Mouse (Mus musculus) midbrain, embryonic 16.5 days (tissue): ENCODE data around the gene 2210407C18Rik. TPM values are rescaled to one million over a fixed set of nuclear protein-coding genes. Genes with fewer than 3 reads are reported as not detected.

ENCODE experiments used
- ATAC-seq: fragments of 200-750 bp; cut with Nextera tagmentation; 2 replicates; pipeline ENCODE4 v1.8.0; 2017; ENCODE audit warnings: moderate TSS enrichment
- H3K27ac ChIP-seq: fragments of 300-500 bp; sonication (generic); 2 replicates; pipeline ENCODE4 v1.5.1; 2014; ENCODE audit warnings: mild to moderate bottlenecking, low read length, mixed read lengths
- H3K27me3 ChIP-seq: fragments of 300-500 bp; sonication (generic); 2 replicates; pipeline ENCODE4 v1.6.1; 2014; ENCODE audit warnings: low read depth, low read length, mixed read lengths; ENCODE audit not compliant: control insufficient read depth, insufficient read depth
- H3K36me3 ChIP-seq: fragments of 300-500 bp; sonication (generic); 2 replicates; pipeline ENCODE4 v1.6.1; 2014; ENCODE audit warnings: mild to moderate bottlenecking, low read length, moderate library complexity, mixed read lengths; ENCODE audit not compliant: control insufficient read depth, insufficient read depth
- H3K4me1 ChIP-seq: fragments of 300-500 bp; sonication (generic); 2 replicates; pipeline ENCODE4 v1.6.1; 2014; ENCODE audit warnings: mild to moderate bottlenecking, low read length, mixed read lengths; ENCODE audit not compliant: control insufficient read depth, insufficient read depth
- H3K4me2 ChIP-seq: fragments of 300-500 bp; sonication (generic); 2 replicates; pipeline ENCODE4 v1.6.1; 2014; ENCODE audit warnings: mild to moderate bottlenecking, low read length, mixed read lengths
- H3K4me3 ChIP-seq: fragments of 300-500 bp; sonication (generic); 2 replicates; pipeline ENCODE4 v1.5.1; 2014; ENCODE audit warnings: low read depth, mild to moderate bottlenecking, low read length, moderate library complexity, mixed read lengths
- H3K9ac ChIP-seq: fragments of 300-500 bp; sonication (generic); 2 replicates; pipeline ENCODE4 v1.6.1; 2014; ENCODE audit warnings: low read depth, low read length, mixed read lengths
- H3K9me3 ChIP-seq: fragments of 300-500 bp; sonication (generic); replicated peaks from 2 replicates; pipeline ENCODE4 v1.6.1; 2014; ENCODE audit warnings: mild to moderate bottlenecking, low read length, mixed read lengths; ENCODE audit not compliant: control insufficient read depth, poor library complexity, severe bottlenecking
- WGBS: fragments of 180-500 bp; shearing (Covaris S2); extraction: QIAGEN DNeasy Blood & Tissue Kit; methylation state at CpG from one replicate; pipeline ENCODE4 v1.1.7; 2014; 5-methylcytosine and 5-hydroxymethylcytosine counted together
- polyA plus RNA-seq: library from polyadenylated mRNA; unstranded; fragments of >200 nt; fragmentation: Nextera tagmentation; extraction: Ambion mirVana; gene quantifications from 2 replicates; pipeline ENCODE4 v1.2.1, GENCODE M21; 2015

The 2210407C18Rik gene
- polyA plus RNA-seq, result not detected in 2 replicates

DNA sequence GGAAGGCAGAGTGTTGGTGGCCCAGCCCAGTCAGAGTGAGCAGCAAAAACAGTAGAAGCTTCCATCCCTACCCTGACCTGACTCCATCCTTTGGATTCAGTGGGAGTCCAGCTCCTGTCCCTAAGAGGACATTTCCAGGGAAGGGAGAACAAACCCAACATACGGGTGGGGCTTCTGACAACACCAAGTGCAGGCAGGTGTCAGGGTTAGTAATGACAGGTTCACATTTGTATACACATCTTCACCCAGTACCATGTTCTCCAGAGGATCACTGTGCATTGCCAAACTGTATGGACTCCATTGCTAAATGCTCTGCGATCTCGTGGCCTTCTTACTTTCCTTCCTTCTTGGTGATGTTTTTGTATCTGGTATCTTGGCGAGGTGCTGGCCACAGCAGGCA is at the start of gene 2210407C18Rik:
TSS of gene 2210407C18Rik (minus strand) at position 101 of the 400 bp plus-strand sequence.
- Histone ChIP-seq H3K9me3 (no peaks in the 10 kb centered on the region), H3K4me1 (no peaks in the 10 kb centered on the region), H3K27me3 (no peaks in the 10 kb centered on the region), H3K9ac (no peak within 1 kb of the TSS), H3K4me2 (no peak within 1 kb of the TSS), H3K4me3 (no peak within 1 kb of the TSS), H3K36me3 (no peaks in the 10 kb centered on the region), H3K27ac (no peak within 1 kb of the TSS)
- WGBS, result 88% methylated on average over 4 of the region's 4 CpGs
- no peak for ATAC-seq

DNA sequence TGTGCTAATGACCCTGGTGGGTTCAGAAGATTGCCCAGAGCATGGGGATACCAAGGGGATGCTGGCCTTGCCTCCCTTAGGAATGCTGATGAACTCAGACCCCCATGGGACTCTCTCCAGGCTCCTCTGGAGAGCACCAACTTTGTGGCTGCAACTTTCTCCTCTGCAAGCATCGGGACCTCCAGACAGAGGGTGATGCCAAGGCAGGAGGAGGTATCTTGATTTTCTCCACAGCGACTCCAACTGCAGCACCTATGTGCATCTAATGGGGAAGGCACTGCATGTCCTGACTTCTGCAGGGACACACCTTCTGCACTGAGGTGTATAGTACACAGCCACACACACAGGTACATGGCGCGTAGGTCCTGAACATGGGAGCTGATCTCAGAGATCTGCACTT is 42.7 kb upstream of the 2210407C18Rik start, which contains the start of gene Olfr322:
TSS of gene Olfr322 (plus strand) at position 187 of the 400 bp plus-strand sequence.
- WGBS, result 92% methylated on average over 4 of the region's 4 CpGs
- no peaks in the 10 kb centered on the region for H3K9me3 ChIP-seq
- no peaks in the 10 kb centered on the region for H3K27me3 ChIP-seq
- H3K4me2 ChIP-seq, result no peak within 1 kb of the TSS
- no peak within 1 kb of the TSS for H3K9ac ChIP-seq
- H3K27ac ChIP-seq, result no peak within 1 kb of the TSS
- ATAC-seq, result no peak
- no peaks in the 10 kb centered on the region for H3K4me1 ChIP-seq
- H3K36me3 ChIP-seq, result no peaks in the 10 kb centered on the region
- no peak within 1 kb of the TSS for H3K4me3 ChIP-seq

DNA sequence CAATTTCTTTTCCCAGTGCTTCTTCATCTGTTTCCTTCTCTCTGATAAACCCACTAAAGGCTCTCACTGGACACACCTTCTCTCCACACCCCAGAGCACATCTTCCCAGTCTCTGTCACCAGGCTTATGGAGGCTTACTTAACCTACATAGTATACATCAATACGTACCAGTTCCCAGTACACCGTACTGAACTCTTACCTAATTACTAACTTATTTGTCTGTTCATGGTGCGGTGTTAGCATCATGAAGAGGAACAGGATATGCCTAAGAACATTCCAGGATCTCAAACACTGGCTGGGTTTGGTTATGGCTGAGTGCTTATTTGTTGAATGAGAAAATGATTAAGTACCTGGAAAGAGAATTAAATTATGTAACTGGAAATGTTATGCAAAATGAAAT is 39.3 kb upstream of the 2210407C18Rik start:
- no peaks in the 10 kb centered on the region for H3K27me3 ChIP-seq
- H3K9me3 ChIP-seq, result no peaks in the 10 kb centered on the region
- no peak for ATAC-seq

DNA sequence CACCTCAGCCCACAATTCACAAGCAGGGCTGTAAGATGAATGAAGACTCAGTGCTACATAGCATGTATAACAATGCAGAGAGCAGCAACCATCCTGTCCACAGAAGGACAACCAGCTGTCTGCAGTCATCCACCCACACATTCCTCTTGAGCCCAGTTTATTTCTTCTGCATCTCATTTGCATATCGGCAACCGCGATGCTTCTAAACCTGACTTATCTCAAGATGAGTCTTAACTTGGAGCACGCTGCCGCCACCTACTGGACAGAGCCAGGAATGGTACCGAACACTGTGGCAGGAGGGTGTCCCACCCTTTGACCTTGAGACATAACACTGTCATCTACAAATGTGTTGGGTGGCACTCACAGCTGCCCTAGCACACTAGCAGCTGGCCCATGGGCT is 27.5 kb upstream of the 2210407C18Rik start:
- no peak overlapping the region for H3K9ac ChIP-seq
- WGBS, result 37% methylated on average over 6 of the region's 6 CpGs
- ATAC-seq, result no peak
- no peak overlapping the region for H3K27ac ChIP-seq
- no peak overlapping the region for H3K4me3 ChIP-seq
- no peaks in the 10 kb centered on the region for H3K9me3 ChIP-seq
- peaks cover 8% of the 10 kb centered on the region; the same call in 1 of the 2 replicates for H3K4me1 ChIP-seq
- no peaks in the 10 kb centered on the region for H3K36me3 ChIP-seq
- H3K4me2 ChIP-seq, result no peak overlapping the region
- H3K27me3 ChIP-seq, result no peaks in the 10 kb centered on the region

More for the DNA sequence above, 39.3 kb upstream of the 2210407C18Rik start:
- 92% methylated on average over 3 of the region's 3 CpGs for WGBS
- Histone ChIP-seq H3K4me2 (no peak overlapping the region), H3K9ac (no peak overlapping the region), H3K4me1 (no peaks in the 10 kb centered on the region), H3K4me3 (no peak overlapping the region), H3K36me3 (no peaks in the 10 kb centered on the region), H3K27ac (no peak overlapping the region)

DNA sequence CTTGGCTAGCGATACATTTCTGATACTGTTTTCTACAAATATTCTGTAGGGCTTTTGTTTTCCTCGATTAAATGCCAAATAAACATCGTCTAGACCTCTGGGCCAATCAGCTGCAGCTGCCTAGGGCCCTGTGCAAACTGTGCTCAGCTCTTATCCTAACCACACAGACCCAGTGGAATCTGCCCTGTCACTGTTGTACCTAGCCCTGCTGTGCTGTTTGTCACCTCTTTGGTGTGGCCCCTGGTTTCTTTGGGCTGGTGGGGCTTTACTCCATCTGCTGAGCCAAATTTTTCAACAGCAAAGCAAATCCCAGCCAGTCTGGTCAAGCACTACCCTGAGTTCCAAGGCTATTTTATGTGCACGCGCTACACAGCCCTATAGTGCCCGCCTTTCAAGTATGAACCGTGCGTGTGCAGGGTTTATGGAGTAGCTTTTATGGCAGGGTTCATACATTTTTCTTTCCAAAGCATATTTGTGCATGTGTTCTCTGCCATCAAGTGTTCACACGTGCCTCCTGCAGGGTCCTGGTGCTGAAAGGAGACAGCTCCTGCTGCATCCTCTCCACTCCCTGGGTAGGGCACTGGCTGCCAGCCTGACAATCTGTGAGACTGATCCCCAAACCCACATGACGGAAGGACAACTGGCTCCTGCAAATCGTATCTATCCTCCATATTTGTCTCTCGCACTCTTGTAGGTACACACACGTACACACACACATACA is 25.9 kb upstream of the 2210407C18Rik start:
- no peak overlapping the region for H3K4me2 ChIP-seq
- no peaks in the 10 kb centered on the region for H3K9me3 ChIP-seq
- no peak overlapping the region for H3K4me3 ChIP-seq
- no peak overlapping the region for H3K27ac ChIP-seq
- H3K9ac ChIP-seq, result no peak overlapping the region
- no peaks in the 10 kb centered on the region for H3K36me3 ChIP-seq
- H3K27me3 ChIP-seq, result no peaks in the 10 kb centered on the region
- no peak for ATAC-seq
- H3K4me1 ChIP-seq, result peaks cover 8% of the 10 kb centered on the region; the same call in 1 of the 2 replicates
- WGBS, result 87% methylated on average over 13 of the region's 13 CpGs

DNA sequence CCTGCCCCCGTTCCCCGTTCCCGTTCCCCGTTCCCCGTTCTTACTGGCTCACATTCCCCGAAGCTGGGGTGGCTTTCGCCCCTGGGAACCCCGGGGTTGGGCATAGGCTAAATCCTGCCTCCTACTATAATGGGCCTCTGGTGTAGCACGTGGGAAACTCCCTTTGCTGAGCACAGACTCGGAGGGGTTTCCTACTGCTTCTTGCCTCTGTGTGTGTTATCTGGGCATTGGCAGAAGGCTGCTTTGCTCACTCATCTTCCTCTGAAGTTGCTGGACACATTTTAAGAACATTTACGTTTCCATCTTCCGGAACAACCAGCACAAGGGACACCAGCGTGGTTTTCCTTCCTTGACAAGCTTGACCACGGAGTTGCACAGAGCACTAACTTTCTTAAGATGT is 25.2 kb upstream of the 2210407C18Rik start:
- Histone ChIP-seq H3K4me2 (peak overlapping the region; percentile 99), H3K27me3 (no peaks in the 10 kb centered on the region), H3K27ac (no peak overlapping the region), H3K4me3 (peak overlapping the region; percentile 48), H3K4me1 (peaks cover 8% of the 10 kb centered on the region; the same call in 1 of the 2 replicates), H3K9ac (no peak overlapping the region), H3K9me3 (no peaks in the 10 kb centered on the region), H3K36me3 (no peaks in the 10 kb centered on the region)
- no peak for ATAC-seq
- WGBS, result 27% methylated on average over 14 of the region's 14 CpGs

DNA sequence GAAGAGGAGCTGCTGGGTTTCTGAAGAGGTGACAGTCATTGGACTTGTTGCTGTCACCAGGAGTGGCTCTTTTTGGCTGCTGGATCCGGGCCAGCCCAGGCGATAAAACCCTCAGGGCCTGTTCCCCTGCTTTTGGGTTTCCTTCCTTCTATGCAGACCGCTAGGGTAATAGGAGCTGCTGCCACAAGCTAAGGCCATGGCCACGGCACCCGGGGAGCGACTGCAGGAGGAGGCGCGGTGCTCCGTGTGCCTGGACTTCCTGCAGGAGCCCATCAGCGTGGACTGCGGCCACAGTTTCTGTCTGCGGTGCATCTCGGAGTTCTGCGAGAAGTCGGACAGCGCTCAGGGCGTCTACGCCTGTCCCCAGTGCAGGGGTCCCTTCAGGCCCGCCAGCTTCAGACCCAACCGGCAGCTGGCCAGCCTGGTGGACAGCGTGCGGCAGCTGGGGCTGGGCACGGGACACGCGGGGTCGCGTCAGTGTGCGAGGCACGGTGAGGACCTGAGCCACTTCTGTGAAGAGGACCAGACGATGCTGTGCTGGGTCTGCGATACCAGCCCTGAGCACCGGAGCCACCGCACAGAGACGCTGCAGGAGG is 24.5 kb upstream of the 2210407C18Rik start, which contains the start of gene Trim58:
TSS of gene Trim58 (plus strand) at position 194 of the 596 bp plus-strand sequence.
- 3% methylated on average over 34 of the region's 34 CpGs for WGBS
- Histone ChIP-seq H3K4me3 (peak within 1 kb of the TSS; percentile 48), H3K4me2 (peak within 1 kb of the TSS; percentile 99), H3K36me3 (no peaks in the 10 kb centered on the region), H3K9ac (peak within 1 kb of the TSS; percentile 73), H3K27ac (no peak within 1 kb of the TSS), H3K9me3 (no peaks in the 10 kb centered on the region), H3K27me3 (no peaks in the 10 kb centered on the region), H3K4me1 (peaks cover 8% of the 10 kb centered on the region; the same call in 1 of the 2 replicates)
- peak; percentile 56; the same call in 1 of the 2 replicates for ATAC-seq

DNA sequence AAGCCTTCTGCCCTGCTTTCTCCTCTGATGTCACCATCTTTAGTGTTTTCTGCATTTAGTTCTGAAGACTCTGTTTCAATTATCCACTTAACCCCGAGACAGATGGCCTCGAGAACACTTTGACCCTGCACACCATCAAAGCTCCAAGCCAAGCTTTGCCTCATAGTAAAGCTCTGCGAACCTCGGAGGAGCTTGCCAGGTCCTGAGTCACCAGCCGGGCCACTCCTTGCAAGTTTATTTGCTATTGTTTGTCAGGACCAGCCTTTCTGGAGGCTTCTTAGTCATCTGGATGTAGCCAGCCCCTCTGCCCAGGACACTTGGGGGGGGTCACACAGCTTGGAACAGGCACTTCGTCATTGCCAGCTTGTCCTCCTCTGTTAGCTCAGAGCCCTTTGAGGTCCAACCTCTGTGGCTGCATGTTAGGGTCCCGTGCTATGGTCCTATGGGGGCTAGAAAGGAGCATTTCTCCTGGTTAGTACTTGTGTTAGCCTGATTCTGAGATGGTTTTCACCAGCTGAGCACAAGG is 22.4 kb upstream of the 2210407C18Rik start:
- 65% methylated on average over 7 of the region's 7 CpGs for WGBS
- no peak for ATAC-seq
- Histone ChIP-seq H3K27me3 (no peaks in the 10 kb centered on the region), H3K4me2 (no peak overlapping the region), H3K9me3 (no peaks in the 10 kb centered on the region), H3K9ac (no peak overlapping the region), H3K4me1 (peaks cover 8% of the 10 kb centered on the region; the same call in 1 of the 2 replicates), H3K4me3 (no peak overlapping the region), H3K27ac (no peak overlapping the region), H3K36me3 (no peaks in the 10 kb centered on the region)
